Mouse (Mus musculus) heart, postnatal 0 days (tissue): ENCODE results near the gene Rnpep. TPM values are rescaled to one million over a fixed set of nuclear protein-coding genes. Genes with fewer than 3 reads are reported as not detected.

Experiments
- ATAC-seq: fragments of 200-750 bp; cut with Nextera tagmentation; 2 replicates; pipeline ENCODE4 v1.8.0; 2017; ENCODE audit warnings: low read depth, moderate number of reproducible peaks, moderate library complexity; ENCODE audit not compliant: insufficient read depth
- DNase-seq: peaks from one replicate; pipeline ENCODE4 v3.0.0-alpha.2; 2016; ENCODE audit warnings: low spot score
- H3K27ac ChIP-seq: fragments of 300-500 bp; sonication (generic); 2 replicates; pipeline ENCODE4 v1.5.1; 2014; ENCODE audit warnings: low read depth, mild to moderate bottlenecking
- H3K27me3 ChIP-seq: fragments of 300-500 bp; sonication (generic); 2 replicates; pipeline ENCODE4 v1.6.1; 2014; ENCODE audit warnings: low read length, mixed read lengths; ENCODE audit not compliant: control insufficient read depth, insufficient read depth
- H3K36me3 ChIP-seq: fragments of 300-500 bp; sonication (generic); replicated peaks from 2 replicates; pipeline ENCODE4 v1.6.1; 2014; ENCODE audit warnings: low read length, mixed read lengths; ENCODE audit not compliant: control insufficient read depth, insufficient read depth
- H3K4me1 ChIP-seq: fragments of 300-500 bp; sonication (generic); 2 replicates; pipeline ENCODE4 v1.6.1; 2014; ENCODE audit warnings: antibody characterized with exemption; ENCODE audit not compliant: control insufficient read depth, insufficient read depth
- H3K4me2 ChIP-seq: fragments of 300-500 bp; sonication (generic); 2 replicates; pipeline ENCODE4 v1.6.1; 2014; ENCODE audit warnings: low read depth, mild to moderate bottlenecking, low read length, moderate library complexity
- H3K4me3 ChIP-seq: fragments of 300-500 bp; sonication (generic); 2 replicates; pipeline ENCODE4 v1.5.1; 2014; ENCODE audit warnings: low read depth, low read length
- H3K9ac ChIP-seq: fragments of 300-500 bp; sonication (generic); replicated peaks from 2 replicates; pipeline ENCODE4 v1.6.1; 2014; ENCODE audit warnings: low read depth, low read length, mixed read lengths
- H3K9me3 ChIP-seq: fragments of 300-500 bp; sonication (generic); replicated peaks from 2 replicates; pipeline ENCODE4 v1.6.1; 2016; ENCODE audit warnings: low read length; ENCODE audit not compliant: control insufficient read depth
- CTCF ChIP-seq: IDR thresholded peaks from 2 replicates; pipeline ENCODE4 v1.5.1; 2016; ENCODE audit warnings: antibody characterized with exemption, control low read depth, low read depth
- EP300 ChIP-seq: IDR thresholded peaks from 2 replicates; pipeline ENCODE4 v1.6.1; 2016; ENCODE audit warnings: antibody characterized with exemption, low read depth
- WGBS: fragments of 180-500 bp; shearing (Covaris S2); extraction: QIAGEN DNeasy Blood & Tissue Kit; methylation state at CpG from one replicate; pipeline ENCODE4 v1.1.7; 2014; 5-methylcytosine and 5-hydroxymethylcytosine counted together
- polyA plus RNA-seq: library from polyadenylated mRNA; unstranded; fragments of >200 nt; fragmentation: Nextera tagmentation; extraction: Ambion mirVana; gene quantifications from 2 replicates; pipeline ENCODE4 v1.2.1, GENCODE M21; 2015
- total RNA-seq: library from RNA; depleted of rRNA; stranded (reverse); fragments of >200 nt; gene quantifications from 2 replicates; pipeline ENCODE4 v1.2.3, GENCODE M21; 2014; ENCODE audit warnings: low replicate concordance; rRNA removed

The Rnpep gene
- total and polyA plus RNA-seq, 2 experiments from 2014 or later = 25.3 to 41.2 TPM

GRCm38 (mm10) chr1:135217607-135218233 is 66.2 kb downstream of the Rnpep start:
- Histone ChIP-seq H3K9ac (no peak overlapping the region), H3K4me2 (no peak overlapping the region), H3K27ac (no peak overlapping the region), H3K27me3 (0 out of 2 replicates have a peak, but pooled peaks cover 5% of the 10 kb centered on the region), H3K9me3 (no peaks in the 10 kb centered on the region), H3K4me1 (no peaks in the 10 kb centered on the region), H3K4me3 (no peak overlapping the region), H3K36me3 (no peaks in the 10 kb centered on the region)
- TF ChIP-seq CTCF (no peak), EP300 (no peak)
- ATAC-seq (no peak), DNase-seq (no peak)
- WGBS = 69% methylated on average over 13 of the region's 13 CpGs

GRCm38 (mm10) chr1:135213772-135214640 is 69.9 kb downstream of the Rnpep start:
- 78% methylated on average over 9 of the region's 9 CpGs for WGBS
- Histone ChIP-seq H3K4me2 (no peak overlapping the region), H3K27ac (no peak overlapping the region), H3K4me1 (no peaks in the 10 kb centered on the region), H3K36me3 (no peaks in the 10 kb centered on the region), H3K4me3 (no peak overlapping the region), H3K9me3 (no peaks in the 10 kb centered on the region), H3K9ac (no peak overlapping the region), H3K27me3 (0 out of 2 replicates have a peak, but pooled peaks cover 5% of the 10 kb centered on the region)
- TF ChIP-seq CTCF (no peak), EP300 (no peak)
- DNase-seq = no peak
- no peak for ATAC-seq

Other genes starting within 250 kb of the Rnpep start
- 8.6 and 17.3 TPM in 2 replicates for gene Lgr6, start 178.8 kb downstream of the Rnpep start, total RNA-seq
- gene Lgr6, start 178.8 kb downstream of the Rnpep start, polyA plus RNA-seq = 3.8 and 4.5 TPM in 2 replicates
- 2.1 and 3.9 TPM in 2 replicates for gene Ptpn7, start 151.4 kb downstream of the Rnpep start, total RNA-seq
- 0.22 and 0.30 TPM in 2 replicates for gene Ptpn7, start 151.4 kb downstream of the Rnpep start, polyA plus RNA-seq
- gene Arl8a, start 137.3 kb downstream of the Rnpep start, total RNA-seq = 40.1 and 43.4 TPM in 2 replicates
- 31.9 and 35.3 TPM in 2 replicates for gene Arl8a, start 137.3 kb downstream of the Rnpep start, polyA plus RNA-seq
- not detected in 2 replicates for gene Gpr37l1, start 116.4 kb downstream of the Rnpep start, total RNA-seq
- gene Gpr37l1, start 116.4 kb downstream of the Rnpep start, polyA plus RNA-seq = not detected in 2 replicates
- 0.99 TPM in 1 of 2 replicates, not detected in the other for gene Elf3, start 25.5 kb downstream of the Rnpep start, total RNA-seq
- gene Elf3, start 25.5 kb downstream of the Rnpep start, polyA plus RNA-seq = 0.48 and 0.57 TPM in 2 replicates
- gene Timm17a, start 29.7 kb upstream of the Rnpep start, total RNA-seq = 142 and 230 TPM in 2 replicates
- 657 and 685 TPM in 2 replicates for gene Timm17a, start 29.7 kb upstream of the Rnpep start, polyA plus RNA-seq
- gene Lmod1, start 40.7 kb upstream of the Rnpep start, total RNA-seq = 1.1 and 7.5 TPM in 2 replicates
- gene Lmod1, start 40.7 kb upstream of the Rnpep start, polyA plus RNA-seq = 1.3 TPM in 2 replicates
- 13.8 and 30.7 TPM in 2 replicates for gene Shisa4, start 91.2 kb upstream of the Rnpep start, total RNA-seq
- 21.0 and 26.0 TPM in 2 replicates for gene Shisa4, start 91.2 kb upstream of the Rnpep start, polyA plus RNA-seq
- 41.0 and 67.8 TPM in 2 replicates for gene Ipo9, start 146.4 kb upstream of the Rnpep start, total RNA-seq
- gene Ipo9, start 146.4 kb upstream of the Rnpep start, polyA plus RNA-seq = 27.7 and 32.3 TPM in 2 replicates